Mouse (Mus musculus): Measurements from ENCODE around the gene E130309D02Rik.

- TF ChIP-seq CTCF (IDR thresholded peaks at IDR 0.05; ENCODE audit: low read depth) (no peak), EP300 (IDR thresholded peaks at IDR 0.05; ENCODE audit: low read depth) (no peak)
These were observed 19.8 kb downstream of the E130309D02Rik start for GRCm38 (mm10) chr5:143295330-143295729.

Data from liver, embryonic 14.5 days (tissue).